Mouse (Mus musculus) testis, adult 2 months (tissue): ENCODE data around the gene Zfp423.

Experiments used
- CTCF ChIP-seq: fragments of 200-500 bp; IDR thresholded peaks from 2 replicates; pipeline ENCODE4 v1.5.1; 2012; ENCODE audit warnings: low read depth, mild to moderate bottlenecking, inconsistent platforms, low read length, moderate library complexity; ENCODE audit not compliant: control insufficient read depth, insufficient read depth, insufficient replicate concordance
- POLR2A ChIP-seq: fragments of 200-500 bp; IDR thresholded peaks from 2 replicates; pipeline ENCODE4 v1.6.1; 2012; ENCODE audit warnings: low read depth, mild to moderate bottlenecking, inconsistent platforms, low read length, moderate library complexity; ENCODE audit not compliant: control insufficient read depth

- TF ChIP-seq CTCF (no peak), POLR2A (no peak)
Measured at GRCm38 (mm10) chr8:87657488-87657887, 301.9 kb downstream of the Zfp423 start.
